ENCODE assay signal across 9 mouse cellular contexts in the genomic region with DNA sequence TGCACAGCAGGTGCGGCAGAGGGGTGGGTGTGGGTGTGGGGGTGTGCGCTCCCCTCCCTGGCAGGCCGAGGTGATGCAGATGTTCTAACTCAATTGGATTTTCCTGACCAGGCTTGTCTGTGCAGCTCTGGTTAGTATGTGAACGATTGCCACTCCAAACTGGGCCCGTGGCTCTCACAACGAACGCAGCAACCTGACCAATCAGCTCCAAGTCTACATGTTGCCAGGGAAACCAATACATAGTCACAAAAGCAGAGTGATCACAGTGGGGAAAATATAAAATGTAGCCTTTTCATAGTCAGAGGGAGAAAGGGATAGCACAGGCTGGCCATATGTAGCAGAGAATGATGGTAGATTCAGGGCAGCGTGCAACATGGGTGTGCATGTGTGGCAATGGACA.
DNase-seq lines count a peak whose midpoint lies in the region; ATAC-seq lines count a peak whose summit lies in the region.
"Had no signal": no experiment of that assay in that cellular context is flagged by ENCODE, and none has a peak within 500 bp of the region (broad histone marks: within the 10 kb centered on the region; RNA-seq: fewer than 3 reads in every experiment).

No protein-coding gene starts in this region.

- H3K36me3 ChIP-seq in neural tube, embryonic 13.5 days: no peaks in the 10 kb centered on the region
- H3K36me3 ChIP-seq in hindbrain, embryonic 14.5 days (replicated peaks; ENCODE audit: control insufficient read depth, insufficient read depth): no peaks in the 10 kb centered on the region
- no peaks in the 10 kb centered on the region for H3K36me3 ChIP-seq in embryonic facial prominence, embryonic 10.5 days (replicated peaks)
- H3K36me3 ChIP-seq: kidney, embryonic 15.5 days; midbrain, embryonic 12.5 days had no signal

- WGBS in neural tube, embryonic 13.5 days: 71% methylated on average over 8 of the region's 8 CpGs
- WGBS in hindbrain, embryonic 14.5 days: 64% methylated on average over 8 of the region's 8 CpGs
- WGBS in embryonic facial prominence, embryonic 10.5 days: 89% methylated on average over 8 of the region's 8 CpGs

- H3K9ac ChIP-seq in neural tube, embryonic 13.5 days: no peak overlapping the region
- no peak overlapping the region for H3K9ac ChIP-seq in hindbrain, embryonic 14.5 days
- H3K9ac ChIP-seq: kidney, embryonic 15.5 days; midbrain, embryonic 12.5 days had no signal

- H3K27me3 ChIP-seq in neural tube, embryonic 13.5 days: no peaks in the 10 kb centered on the region
- H3K27me3 ChIP-seq in hindbrain, embryonic 14.5 days (ENCODE audit: control insufficient read depth, insufficient read depth, low read length): no peaks in the 10 kb centered on the region
- no peaks in the 10 kb centered on the region for H3K27me3 ChIP-seq in embryonic facial prominence, embryonic 10.5 days (replicated peaks; ENCODE audit: low read depth, poor library complexity, severe bottlenecking)
- H3K27me3 ChIP-seq: kidney, embryonic 15.5 days had no signal

- no peak overlapping the region for H3K4me3 ChIP-seq in neural tube, embryonic 13.5 days
- H3K4me3 ChIP-seq in hindbrain, embryonic 14.5 days (replicated peaks; ENCODE audit: low read length): no peak overlapping the region
- H3K4me3 ChIP-seq in embryonic facial prominence, embryonic 10.5 days: no peak overlapping the region
- H3K4me3 ChIP-seq: kidney, embryonic 15.5 days; midbrain, embryonic 12.5 days had no signal

- ATAC-seq in neural tube, embryonic 13.5 days (ENCODE audit: low read depth): no peak
- ATAC-seq in hindbrain, embryonic 14.5 days (ENCODE audit: low FRiP score): peak; percentile 31; the same call in 1 of the 2 replicates

- H3K4me1 ChIP-seq in neural tube, embryonic 13.5 days (replicated peaks): peaks cover 35% of the 10 kb centered on the region
- peaks cover 15% of the 10 kb centered on the region for H3K4me1 ChIP-seq in hindbrain, embryonic 14.5 days (replicated peaks; ENCODE audit: control insufficient read depth, insufficient read depth, low read length)
- peaks cover 9% of the 10 kb centered on the region for H3K4me1 ChIP-seq in embryonic facial prominence, embryonic 10.5 days

- intact Hi-C loops in left cerebral cortex, postnatal 14 days (cut with DNase I): no loop called here

- peak overlapping the region; percentile 64 for H3K27ac ChIP-seq in neural tube, embryonic 13.5 days (replicated peaks)
- peak overlapping the region; percentile 75 for H3K27ac ChIP-seq in hindbrain, embryonic 14.5 days
- no peak overlapping the region for H3K27ac ChIP-seq in embryonic facial prominence, embryonic 10.5 days (replicated peaks)
- H3K27ac ChIP-seq: kidney, embryonic 15.5 days; midbrain, embryonic 12.5 days had no signal

- no peak overlapping the region for H3K4me2 ChIP-seq in neural tube, embryonic 13.5 days
- H3K4me2 ChIP-seq in hindbrain, embryonic 14.5 days (replicated peaks): no peak overlapping the region
- H3K4me2 ChIP-seq: kidney, embryonic 15.5 days; midbrain, embryonic 12.5 days had no signal

- H3K9me3 ChIP-seq in neural tube, embryonic 13.5 days: no peaks in the 10 kb centered on the region
- H3K9me3 ChIP-seq in hindbrain, embryonic 14.5 days (ENCODE audit: control insufficient read depth, low read length): no peaks in the 10 kb centered on the region
- H3K9me3 ChIP-seq in embryonic facial prominence, embryonic 10.5 days: no peaks in the 10 kb centered on the region
- H3K9me3 ChIP-seq: kidney, embryonic 15.5 days; midbrain, embryonic 12.5 days had no signal

- DNase-seq in neural tube, embryonic 10.5 days (ENCODE audit: extremely low spot score, low spot score): no peak
- no peak for DNase-seq in hindbrain, embryonic 14.5 days (ENCODE audit: low spot score)
- peak; percentile 68 to 78 for DNase-seq in left cerebral cortex, postnatal 14 days (ENCODE audit: low spot score in 2 of 2)
- peak; percentile 65 for DNase-seq in telencephalon, adult 2 months (ENCODE audit: low read depth, low spot score)
- DNase-seq in gastrocnemius, postnatal 25 days: no peak
- no peak for DNase-seq in embryonic facial prominence, embryonic 10.5 days (ENCODE audit: low spot score)

Comparison
In these comparisons a context has a peak if more than half of its experiments do, and no peak if none do; other contexts are left out.
1. DNase-seq: peak in left cerebral cortex, postnatal 14 days (2 of 2) and telencephalon, adult 2 months (single experiment); none in neural tube, embryonic 10.5 days (single experiment), hindbrain, embryonic 14.5 days (single experiment), gastrocnemius, postnatal 25 days (single experiment) and embryonic facial prominence, embryonic 10.5 days (single experiment).